Mouse (Mus musculus) retina, adult 2 months (tissue): ENCODE data around the gene Epc2.
A peak's percentile ranks its signal among the peaks of the same experiment; 100 is the strongest.

ENCODE experiments used
- DNase-seq: peaks from one replicate; pipeline ENCODE4 v3.0.0-alpha.2; 2012; ENCODE audit warnings: low read depth, low spot score

The Epc2 gene

GRCm38 (mm10) chr2:49450931-49451636, at the start of gene Epc2:
Epc2 (plus strand) TSS chr2:49451486.
- peak; percentile 77 for DNase-seq

- DNase-seq = no peak
Observed at GRCm38 (mm10) chr2:49405954-49406353, 45.3 kb upstream of the Epc2 start.

GRCm38 (mm10) chr2:49411685-49412084, 39.6 kb upstream of the Epc2 start:
- no peak for DNase-seq

- no peak for DNase-seq
Observed at GRCm38 (mm10) chr2:49412576-49412975, 38.7 kb upstream of the Epc2 start.

- no peak for DNase-seq
Observed at GRCm38 (mm10) chr2:49415868-49416267, 35.4 kb upstream of the Epc2 start.

- DNase-seq = no peak
Observed at GRCm38 (mm10) chr2:49417018-49417604, 34.2 kb upstream of the Epc2 start.

GRCm38 (mm10) chr2:49420396-49420795, 30.9 kb upstream of the Epc2 start:
- no peak for DNase-seq

GRCm38 (mm10) chr2:49423857-49424256, 27.4 kb upstream of the Epc2 start:
- DNase-seq = no peak

- no peak for DNase-seq
Observed at GRCm38 (mm10) chr2:49424788-49425187, 26.5 kb upstream of the Epc2 start.

GRCm38 (mm10) chr2:49426175-49426574, 25.1 kb upstream of the Epc2 start:
- no peak for DNase-seq

GRCm38 (mm10) chr2:49431015-49431414, 20.3 kb upstream of the Epc2 start:
- DNase-seq = no peak

- no peak for DNase-seq
Observed at GRCm38 (mm10) chr2:49433211-49433610, 18.1 kb upstream of the Epc2 start.

- no peak for DNase-seq
Observed at GRCm38 (mm10) chr2:49446238-49446637, 5.0 kb upstream of the Epc2 start.

- DNase-seq = no peak
Observed at GRCm38 (mm10) chr2:49447586-49448475, 3.5 kb upstream of the Epc2 start.

- DNase-seq = no peak
Observed at GRCm38 (mm10) chr2:49450467-49450866, 819 bp upstream of the Epc2 start.

- peak; percentile 94 for DNase-seq
Observed at GRCm38 (mm10) chr2:49451637-49452211, 438 bp downstream of the Epc2 start.

GRCm38 (mm10) chr2:49452451-49453081, 1.3 kb downstream of the Epc2 start:
- DNase-seq = peak; percentile 50

GRCm38 (mm10) chr2:49457797-49458196, 6.5 kb downstream of the Epc2 start:
- DNase-seq = no peak

GRCm38 (mm10) chr2:49465672-49466222, 14.5 kb downstream of the Epc2 start:
- DNase-seq = no peak

- DNase-seq = no peak
Observed at GRCm38 (mm10) chr2:49467038-49467437, 15.8 kb downstream of the Epc2 start.

GRCm38 (mm10) chr2:49471188-49471587, 19.9 kb downstream of the Epc2 start:
- DNase-seq = no peak
